Comparison of ENCODE assay signal across 9 mouse cellular contexts in the genomic region with DNA sequence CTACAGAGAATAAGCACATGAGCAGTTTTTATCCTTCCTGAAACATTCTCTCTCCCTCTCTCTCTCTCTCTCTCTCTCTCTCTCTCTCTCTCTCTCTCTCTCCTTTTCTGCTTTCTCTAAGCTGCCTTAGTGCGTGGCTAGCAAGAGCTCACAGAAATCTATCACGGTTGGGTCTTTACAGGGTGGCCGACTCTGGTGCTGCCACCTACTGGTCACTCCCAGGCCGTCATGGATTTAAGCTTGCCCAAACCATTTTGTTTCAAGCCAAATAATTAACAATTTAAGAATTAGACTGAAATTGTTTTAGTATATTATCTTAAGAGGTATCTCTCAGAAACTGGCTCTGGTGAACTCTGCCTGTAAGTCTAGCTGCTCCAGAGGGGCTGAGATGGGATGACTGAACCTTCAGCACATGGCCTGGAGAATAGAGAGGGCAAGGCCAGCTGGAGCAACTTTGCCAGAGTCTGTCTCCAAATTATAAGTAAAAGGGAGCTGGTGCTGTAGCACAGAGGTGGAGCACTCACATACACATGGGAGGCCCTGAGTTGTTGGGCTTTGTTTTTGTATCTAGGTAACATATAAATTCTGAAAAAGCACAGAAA. TPM values are rescaled to one million over a fixed set of nuclear protein-coding genes. Genes with fewer than 3 reads are reported as not detected.
DNase-seq lines count a peak whose midpoint lies in the region; ATAC-seq and TF ChIP-seq lines count a peak whose summit lies in the region.
"Had no signal": no experiment of that assay in that cellular context is flagged by ENCODE, and none has a peak within 500 bp of the region (broad histone marks: within the 10 kb centered on the region; RNA-seq: fewer than 3 reads in every experiment).

No protein-coding gene starts in this region.

- no peak overlapping the region for H3K4me2 ChIP-seq in forebrain, embryonic 14.5 days (ENCODE audit: low read length)
- H3K4me2 ChIP-seq in hindbrain, embryonic 16.5 days (ENCODE audit: low read length): no peak overlapping the region
- H3K4me2 ChIP-seq in midbrain, embryonic 13.5 days (replicated peaks): no peak overlapping the region

- H3K4me1 ChIP-seq in spleen, adult 2 months (ENCODE audit: control insufficient read depth, insufficient read depth, insufficient read length): no peaks in the 10 kb centered on the region
- no peaks in the 10 kb centered on the region for H3K4me1 ChIP-seq in forebrain, embryonic 14.5 days (ENCODE audit: control insufficient read depth, insufficient read depth, low read length)
- no peaks in the 10 kb centered on the region for H3K4me1 ChIP-seq in hindbrain, embryonic 16.5 days (ENCODE audit: control insufficient read depth, insufficient read depth, low read depth, low read length)
- no peaks in the 10 kb centered on the region for H3K4me1 ChIP-seq in midbrain, embryonic 13.5 days (replicated peaks)

- H3K4me3 ChIP-seq in spleen, adult 2 months (ENCODE audit: extremely low read depth, insufficient read depth, insufficient read length): no peak overlapping the region
- H3K4me3 ChIP-seq in forebrain, embryonic 14.5 days (ENCODE audit: low read depth, low read length): no peak overlapping the region
- H3K4me3 ChIP-seq in hindbrain, embryonic 16.5 days (ENCODE audit: low read length): no peak overlapping the region
- H3K4me3 ChIP-seq in midbrain, embryonic 13.5 days (replicated peaks): no peak overlapping the region

- peak; percentile 81 for ATAC-seq in forebrain, embryonic 14.5 days
- peak; percentile 76 for ATAC-seq in hindbrain, embryonic 16.5 days
- ATAC-seq in midbrain, embryonic 13.5 days: peak; percentile 89

- WGBS in spleen, adult 2 months: 10% methylated on average over 4 of the region's 4 CpGs
- WGBS in forebrain, embryonic 14.5 days: 4% methylated on average over 4 of the region's 4 CpGs
- WGBS in hindbrain, embryonic 16.5 days: 5% methylated on average over 4 of the region's 4 CpGs
- 3% methylated on average over 4 of the region's 4 CpGs for WGBS in midbrain, embryonic 13.5 days

- no peak overlapping the region for H3K9ac ChIP-seq in forebrain, embryonic 14.5 days (ENCODE audit: low read length)
- no peak overlapping the region for H3K9ac ChIP-seq in hindbrain, embryonic 16.5 days (ENCODE audit: low read depth, low read length)
- no peak overlapping the region for H3K9ac ChIP-seq in midbrain, embryonic 13.5 days (replicated peaks)

- no peaks in the 10 kb centered on the region for H3K36me3 ChIP-seq in spleen, adult 2 months (ENCODE audit: control insufficient read depth, insufficient read depth, low read length)
- no peaks in the 10 kb centered on the region for H3K36me3 ChIP-seq in forebrain, embryonic 14.5 days (ENCODE audit: control insufficient read depth, insufficient read depth, low read length)
- H3K36me3 ChIP-seq in hindbrain, embryonic 16.5 days (ENCODE audit: control insufficient read depth, insufficient read depth, low read length): no peaks in the 10 kb centered on the region
- H3K36me3 ChIP-seq in midbrain, embryonic 13.5 days: no peaks in the 10 kb centered on the region
- no peaks in the 10 kb centered on the region for H3K36me3 ChIP-seq in splenic B cell, adult 2 months (ENCODE audit: control insufficient read depth, insufficient read depth, low read length, poor library complexity, severe bottlenecking)

- no peaks in the 10 kb centered on the region for H3K27me3 ChIP-seq in spleen, adult 2 months (ENCODE audit: control insufficient read depth, insufficient read depth, low read length)
- no peaks in the 10 kb centered on the region for H3K27me3 ChIP-seq in forebrain, embryonic 14.5 days (replicated peaks; ENCODE audit: control insufficient read depth, insufficient read depth, low read length)
- H3K27me3 ChIP-seq in hindbrain, embryonic 16.5 days (replicated peaks; ENCODE audit: control insufficient read depth, insufficient read depth, low read length): no peaks in the 10 kb centered on the region
- H3K27me3 ChIP-seq in midbrain, embryonic 13.5 days: no peaks in the 10 kb centered on the region
- no peaks in the 10 kb centered on the region for H3K27me3 ChIP-seq in splenic B cell, adult 2 months (ENCODE audit: control insufficient read depth, insufficient read depth, low read length, poor library complexity, severe bottlenecking)

- peak in 1 of 2 experiments; percentile 16 for DNase-seq in spleen, adult 2 months (ENCODE audit: low read depth in 1 of 2, low spot score in 2 of 2)
- DNase-seq in spleen, adult 12 weeks (ENCODE audit: low spot score): no peak
- peak; percentile 9 for DNase-seq in c-Kit-positive CD71-positive TER-119-negative erythroid progenitor cells, embryonic 14.5 days (ENCODE audit: low read depth)
- DNase-seq in forebrain, embryonic 14.5 days (ENCODE audit: low spot score): peak; percentile 76
- DNase-seq in left cerebral cortex, postnatal 25 days (ENCODE audit: low spot score in 2 of 2): peak; percentile 50 to 60
- DNase-seq in splenic B cell, adult 2 months (ENCODE audit: low read depth, low spot score): peak; percentile 49

- no peak for TF ChIP-seq POLR2A in spleen, adult 2 months (IDR thresholded peaks at IDR 0.05; ENCODE audit: low read depth, low read length)

- intact Hi-C loops in left cerebral cortex, postnatal 25 days (cut with DNase I): loop anchor here (5.0 kb wide), 1 partner anchor 572 kb away; no protein-coding TSS in a partner anchor

- no peak overlapping the region for H3K27ac ChIP-seq in spleen, adult 2 months (ENCODE audit: insufficient read depth, low read length)
- no peak overlapping the region for H3K27ac ChIP-seq in forebrain, embryonic 14.5 days (ENCODE audit: low read depth, low read length)
- H3K27ac ChIP-seq in hindbrain, embryonic 16.5 days (ENCODE audit: low read depth, low read length): no peak overlapping the region
- no peak overlapping the region for H3K27ac ChIP-seq in midbrain, embryonic 13.5 days
- H3K27ac ChIP-seq: macrophage had no signal

- peak; percentile 64; the same call in 1 of the 2 replicates for TF ChIP-seq CTCF in spleen, adult 2 months (IDR thresholded peaks at IDR 0.05; ENCODE audit: extremely low read depth, insufficient read depth, insufficient read length, insufficient replicate concordance)

- H3K9me3 ChIP-seq in forebrain, embryonic 14.5 days (replicated peaks; ENCODE audit: control insufficient read depth, low read length): no peaks in the 10 kb centered on the region
- no peaks in the 10 kb centered on the region for H3K9me3 ChIP-seq in hindbrain, embryonic 16.5 days (ENCODE audit: control insufficient read depth, low read length)
- no peaks in the 10 kb centered on the region for H3K9me3 ChIP-seq in midbrain, embryonic 13.5 days

RNA-seq across cellular contexts. Expression of gene Pthlh, which starts 23.7 kb away (rescaled TPM):
- 1.3 TPM in 2 replicates for polyA plus RNA-seq in spleen, adult 2 months (2012; rRNA removed)
- 0.91 and 1.7 TPM in 2 replicates for polyA plus RNA-seq in forebrain, embryonic 14.5 days (2014; fragmentation: Nextera tagmentation; extraction: Ambion mirVana)
- 3.9 and 4.4 TPM in 2 replicates for polyA plus RNA-seq in hindbrain, embryonic 16.5 days (2015; fragmentation: Nextera tagmentation; extraction: Ambion mirVana)
- 1 to 10 TPM; 5.3 to 6.7 TPM for total RNA-seq in left cerebral cortex, postnatal 25 days (2021)
- 0.68 and 1.2 TPM in 2 replicates for polyA plus RNA-seq in midbrain, embryonic 13.5 days (2015; fragmentation: Nextera tagmentation; extraction: Ambion mirVana)
- polyA plus RNA-seq: macrophage had no signal
